Mouse (Mus musculus) hindbrain, embryonic 11.5 days (tissue): ENCODE data around the gene Urb2. TPM values are rescaled to one million over a fixed set of nuclear protein-coding genes. Genes with fewer than 3 reads are reported as not detected.
A peak's percentile ranks its signal among the peaks of the same experiment; 100 is the strongest.

Experiments used
- ATAC-seq: fragments of 200-750 bp; cut with Nextera tagmentation; 2 replicates; pipeline ENCODE4 v1.8.0; 2017; ENCODE audit warnings: mild to moderate bottlenecking, moderate TSS enrichment, moderate library complexity; ENCODE audit not compliant: low FRiP score
- DNase-seq: peaks from one replicate; pipeline ENCODE4 v3.0.0-alpha.2; 2015; ENCODE audit warnings: low spot score
- H3K27ac ChIP-seq: fragments of 300-500 bp; sonication (generic); 2 replicates; pipeline ENCODE4 v1.5.1; 2014; ENCODE audit warnings: mild to moderate bottlenecking, low read depth, low read length
- H3K27me3 ChIP-seq: fragments of 300-500 bp; sonication (generic); 2 replicates; pipeline ENCODE4 v1.6.1; 2014; ENCODE audit warnings: mild to moderate bottlenecking, low read length, moderate library complexity, mixed read lengths; ENCODE audit not compliant: control insufficient read depth, insufficient read depth
- H3K36me3 ChIP-seq: fragments of 300-500 bp; sonication (generic); 2 replicates; pipeline ENCODE4 v1.6.1; 2014; ENCODE audit warnings: mild to moderate bottlenecking, low read length, moderate library complexity, mixed read lengths; ENCODE audit not compliant: control insufficient read depth, insufficient read depth
- H3K4me1 ChIP-seq: fragments of 300-500 bp; sonication (generic); replicated peaks from 2 replicates; pipeline ENCODE4 v1.6.1; 2014; ENCODE audit warnings: low read length, mixed read lengths; ENCODE audit not compliant: control insufficient read depth, insufficient read depth
- H3K4me2 ChIP-seq: fragments of 300-500 bp; sonication (generic); replicated peaks from 2 replicates; pipeline ENCODE4 v1.6.1; 2014; ENCODE audit warnings: mild to moderate bottlenecking, low read depth, low read length
- H3K4me3 ChIP-seq: fragments of 300-500 bp; sonication (generic); 2 replicates; pipeline ENCODE4 v1.5.1; 2014; ENCODE audit warnings: low read depth, low read length
- H3K9ac ChIP-seq: fragments of 300-500 bp; sonication (generic); 2 replicates; pipeline ENCODE4 v1.6.1; 2014; ENCODE audit warnings: low read depth, low read length
- H3K9me3 ChIP-seq: fragments of 300-500 bp; sonication (generic); 2 replicates; pipeline ENCODE4 v1.6.1; 2016; ENCODE audit warnings: low read length; ENCODE audit not compliant: control insufficient read depth
- WGBS: fragments of 180-500 bp; shearing (Covaris S2); extraction: QIAGEN DNeasy Blood & Tissue Kit; methylation state at CpG from one replicate; pipeline ENCODE4 v1.1.7; 2014; 5-methylcytosine and 5-hydroxymethylcytosine counted together
- polyA plus RNA-seq: library from polyadenylated mRNA; unstranded; fragments of >200 nt; fragmentation: Nextera tagmentation; extraction: Ambion mirVana; gene quantifications from 2 replicates; pipeline ENCODE4 v1.2.1, GENCODE M21; 2014

The Urb2 gene
- polyA plus RNA-seq, 1 experiment from 2014 or later, result 7.6 TPM

DNA sequence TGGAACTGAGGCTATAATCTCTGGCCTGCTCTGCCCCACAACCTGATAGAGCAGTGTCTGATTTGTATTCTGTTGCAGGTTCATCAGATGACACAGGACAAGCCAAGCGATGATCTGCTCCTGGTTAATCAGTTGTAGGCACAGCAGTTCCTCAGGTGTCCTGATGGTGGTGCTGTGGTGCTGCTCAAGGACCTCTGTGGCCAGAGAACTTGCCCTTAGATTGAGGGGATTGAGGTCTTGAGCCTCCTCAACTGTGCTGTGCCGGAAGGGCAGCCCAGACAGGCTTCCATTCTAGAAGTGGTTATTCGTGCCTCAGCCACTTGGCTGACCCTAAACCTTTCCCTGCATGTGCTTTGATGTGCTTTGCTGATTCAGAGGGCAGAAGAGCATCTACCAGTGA, 30.8 kb downstream of the Urb2 start:
- no peaks in the 10 kb centered on the region for H3K9me3 ChIP-seq
- no peaks in the 10 kb centered on the region for H3K36me3 ChIP-seq
- 15% methylated on average over 3 of the region's 3 CpGs for WGBS
- no peaks in the 10 kb centered on the region for H3K27me3 ChIP-seq
- ATAC-seq, result no peak
- no peaks in the 10 kb centered on the region for H3K4me1 ChIP-seq
- DNase-seq, result peak; percentile 83
- H3K9ac ChIP-seq, result no peak overlapping the region
- no peak overlapping the region for H3K27ac ChIP-seq
- no peak overlapping the region for H3K4me2 ChIP-seq
- H3K4me3 ChIP-seq, result no peak overlapping the region

DNA sequence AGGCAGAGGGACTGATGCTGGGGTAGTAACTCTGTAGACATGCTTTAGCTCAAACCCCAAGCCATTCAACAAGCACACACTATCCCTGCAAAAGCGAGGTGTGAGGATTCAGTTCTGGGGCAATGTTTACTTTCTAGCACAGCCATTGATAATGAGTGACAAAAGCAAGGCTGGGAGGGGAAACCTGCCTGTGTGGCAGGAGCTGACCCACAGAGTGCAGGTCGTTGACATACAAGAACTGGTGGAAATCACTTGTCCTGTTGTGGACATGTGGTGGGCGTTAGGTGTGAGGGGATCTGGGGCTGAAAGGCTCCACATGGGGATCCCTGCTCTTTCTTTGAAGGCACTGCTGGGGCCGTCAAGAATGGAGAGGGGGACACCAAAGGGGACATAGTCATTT, 31.3 kb downstream of the Urb2 start:
- Histone ChIP-seq H3K9ac (no peak overlapping the region), H3K36me3 (no peaks in the 10 kb centered on the region), H3K9me3 (no peaks in the 10 kb centered on the region), H3K4me2 (no peak overlapping the region), H3K4me3 (no peak overlapping the region), H3K4me1 (no peaks in the 10 kb centered on the region), H3K27ac (no peak overlapping the region), H3K27me3 (no peaks in the 10 kb centered on the region)
- WGBS, result 64% methylated on average over 4 of the region's 4 CpGs
- ATAC-seq, result no peak
- no peak for DNase-seq

DNA sequence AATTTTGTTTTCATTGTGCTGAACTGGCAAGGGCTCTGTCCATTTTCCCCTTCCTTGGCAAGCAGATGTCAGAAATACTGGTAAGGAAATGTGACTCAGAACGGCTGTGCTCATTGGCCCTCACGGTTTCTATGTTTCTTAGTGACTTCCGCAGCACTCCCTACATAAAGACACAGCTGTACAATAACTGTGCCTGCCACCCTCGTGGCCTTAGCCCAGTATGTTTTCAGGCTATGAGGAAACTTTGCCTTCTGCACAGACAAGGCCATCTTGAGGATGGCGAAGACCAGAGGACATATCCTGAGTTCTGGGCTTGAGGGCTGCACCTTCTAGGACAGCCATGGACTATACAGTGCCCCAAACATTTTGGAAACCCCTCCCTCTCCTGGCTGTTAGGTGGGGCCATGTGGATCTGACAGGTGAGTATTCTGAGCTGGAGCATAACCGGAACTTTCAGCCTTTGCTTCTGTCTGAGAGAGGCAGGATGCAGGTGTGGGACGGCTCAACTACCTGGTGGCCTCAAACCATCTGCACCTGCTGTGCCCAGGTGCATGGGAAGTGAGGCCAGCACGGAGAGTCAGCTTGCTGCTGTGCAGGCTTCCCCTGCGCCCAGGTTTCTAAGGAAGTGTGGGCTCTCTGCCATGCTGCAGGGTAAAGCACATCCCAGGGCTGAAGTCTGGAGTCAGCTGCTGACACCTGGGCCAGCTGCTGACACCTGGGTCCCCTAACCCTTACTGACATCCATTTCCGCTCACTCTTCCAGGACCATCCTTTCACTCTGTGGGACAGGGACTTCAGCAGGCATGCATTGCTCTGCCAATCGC, 35.7 kb downstream of the Urb2 start:
- H3K36me3 ChIP-seq, result no peaks in the 10 kb centered on the region
- no peak overlapping the region for H3K4me3 ChIP-seq
- no peak overlapping the region for H3K27ac ChIP-seq
- ATAC-seq (no peak), DNase-seq (no peak)
- H3K9me3 ChIP-seq, result no peaks in the 10 kb centered on the region
- H3K4me2 ChIP-seq, result no peak overlapping the region
- 86% methylated on average over 11 of the region's 11 CpGs for WGBS
- no peaks in the 10 kb centered on the region for H3K4me1 ChIP-seq
- no peak overlapping the region for H3K9ac ChIP-seq
- no peaks in the 10 kb centered on the region for H3K27me3 ChIP-seq

DNA sequence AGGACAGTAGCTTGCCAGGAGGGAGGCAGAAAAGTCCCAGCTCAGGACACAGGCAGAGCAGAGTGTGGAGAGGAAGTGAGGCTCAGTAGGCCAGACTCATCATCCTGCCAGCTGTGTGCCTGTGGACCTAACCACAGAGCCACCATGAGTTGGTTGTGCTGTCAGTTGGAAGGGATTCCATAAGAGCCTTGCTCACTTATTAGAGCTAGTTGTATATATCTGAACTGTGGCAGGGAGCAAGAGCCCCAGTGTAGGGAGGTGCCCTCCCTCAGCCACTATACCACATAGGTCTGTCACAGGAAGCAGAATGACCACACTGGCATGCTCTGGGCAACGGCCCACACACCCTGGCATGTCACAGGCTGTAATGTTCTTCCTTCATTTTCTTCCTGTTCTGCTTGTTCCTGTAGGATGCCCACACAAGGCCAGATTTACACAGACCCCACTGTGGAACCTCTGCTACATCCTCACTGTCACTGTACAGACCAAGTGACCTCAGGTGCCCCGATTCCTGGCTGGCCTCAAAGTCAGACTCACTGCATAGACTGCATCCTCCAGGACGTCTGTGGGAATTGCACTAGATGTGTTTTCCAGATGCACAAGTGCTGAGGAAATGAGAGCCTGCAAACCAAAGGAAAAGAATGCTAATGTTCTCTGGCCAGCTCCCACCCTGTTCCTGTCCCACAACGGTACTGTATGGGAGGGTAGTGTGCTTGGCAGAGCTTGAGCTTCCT, 45.2 kb downstream of the Urb2 start:
- Histone ChIP-seq H3K27me3 (no peaks in the 10 kb centered on the region), H3K9me3 (no peaks in the 10 kb centered on the region), H3K4me2 (no peak overlapping the region), H3K9ac (no peak overlapping the region), H3K4me1 (no peaks in the 10 kb centered on the region; the same call in 1 of the 2 replicates), H3K36me3 (no peaks in the 10 kb centered on the region), H3K4me3 (no peak overlapping the region), H3K27ac (no peak overlapping the region)
- no peak for ATAC-seq
- 72% methylated on average over 4 of the region's 4 CpGs for WGBS
- no peak for DNase-seq

DNA sequence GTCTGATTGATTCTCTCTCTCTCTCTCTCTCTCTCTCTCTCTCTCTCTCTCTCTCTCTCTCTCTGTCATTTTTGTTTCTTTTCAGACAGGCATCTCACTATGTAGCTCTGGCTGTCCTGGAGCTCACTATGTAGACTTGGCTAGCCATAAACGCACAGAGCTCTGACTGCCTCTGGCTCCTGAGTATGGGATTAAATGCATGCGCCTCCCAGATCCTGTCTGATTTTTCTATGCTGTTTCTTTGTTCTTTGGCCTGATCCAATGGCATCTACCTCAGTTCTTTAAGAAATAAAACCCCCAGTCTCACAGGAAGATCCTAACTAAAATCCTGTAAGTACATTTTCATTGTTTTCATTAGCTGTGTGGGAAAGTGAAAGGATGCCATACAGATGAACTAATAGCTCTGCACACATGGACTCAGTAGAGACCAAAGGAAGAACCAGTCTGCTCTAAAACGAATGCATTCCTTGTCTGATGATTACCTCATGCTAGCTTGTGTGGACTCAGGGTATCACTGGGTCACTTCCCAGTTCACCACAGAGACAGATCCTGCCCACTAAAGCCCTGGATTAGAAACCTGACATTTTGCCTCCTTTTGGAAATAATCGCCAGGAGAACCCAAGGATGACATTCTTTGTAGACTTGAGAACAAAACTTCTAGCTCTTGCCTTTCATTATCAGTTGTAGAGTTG, 45.9 kb downstream of the Urb2 start:
- Histone ChIP-seq H3K9ac (no peak overlapping the region), H3K27me3 (no peaks in the 10 kb centered on the region), H3K9me3 (no peaks in the 10 kb centered on the region), H3K4me1 (no peaks in the 10 kb centered on the region; the same call in 1 of the 2 replicates), H3K4me2 (no peak overlapping the region), H3K36me3 (no peaks in the 10 kb centered on the region), H3K27ac (no peak overlapping the region), H3K4me3 (no peak overlapping the region)
- WGBS, result 80% methylated on average over 4 of the region's 4 CpGs
- no peak for ATAC-seq
- DNase-seq, result no peak

DNA sequence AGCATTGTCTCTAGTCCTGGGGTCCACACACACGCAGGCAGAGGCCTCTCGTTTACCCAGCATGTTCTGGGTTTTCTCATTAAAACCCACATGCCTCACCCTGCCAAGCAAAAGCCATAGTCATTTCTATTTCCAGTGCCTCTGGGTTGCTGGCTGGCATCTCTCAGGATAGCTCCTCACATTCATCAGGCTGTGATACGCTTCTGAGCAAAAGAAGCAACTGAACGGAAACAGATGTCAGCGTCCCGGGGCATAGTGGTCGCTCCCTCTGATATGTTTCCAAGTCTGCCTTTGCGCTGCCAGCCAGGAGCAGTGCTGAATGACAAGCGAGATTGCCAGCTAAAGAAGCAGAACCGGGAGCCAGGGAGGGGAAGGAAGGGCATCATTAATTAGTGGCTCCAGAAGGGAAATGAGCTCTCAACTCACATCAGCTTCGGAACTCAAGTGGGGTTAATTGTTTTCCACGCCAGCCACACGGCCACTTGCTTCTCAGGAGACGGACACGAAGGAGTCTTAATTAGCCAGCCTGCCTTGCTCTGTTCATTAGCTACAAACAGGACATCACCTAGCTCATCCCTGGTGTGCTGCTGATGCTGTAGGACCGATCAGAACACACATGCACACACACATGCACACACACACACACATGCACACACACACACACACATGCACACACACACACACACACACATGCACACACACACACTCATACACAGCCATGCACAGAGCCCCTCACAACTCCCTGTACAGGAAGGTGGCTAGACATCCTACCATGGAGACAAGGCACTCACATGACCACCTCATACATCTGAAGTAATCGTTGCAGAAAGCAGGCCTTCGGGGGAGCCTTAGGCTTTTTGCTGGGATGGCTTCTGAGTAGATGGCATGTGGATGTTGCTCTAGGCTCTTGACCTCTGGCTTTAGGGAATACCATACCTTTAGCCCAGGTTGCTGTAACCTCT, 49.3 kb downstream of the Urb2 start:
- 49% methylated on average over 18 of the region's 18 CpGs for WGBS
- ATAC-seq, result no peak
- peak overlapping the region; percentile 17; the same call in 1 of the 2 replicates for H3K27ac ChIP-seq

DNA sequence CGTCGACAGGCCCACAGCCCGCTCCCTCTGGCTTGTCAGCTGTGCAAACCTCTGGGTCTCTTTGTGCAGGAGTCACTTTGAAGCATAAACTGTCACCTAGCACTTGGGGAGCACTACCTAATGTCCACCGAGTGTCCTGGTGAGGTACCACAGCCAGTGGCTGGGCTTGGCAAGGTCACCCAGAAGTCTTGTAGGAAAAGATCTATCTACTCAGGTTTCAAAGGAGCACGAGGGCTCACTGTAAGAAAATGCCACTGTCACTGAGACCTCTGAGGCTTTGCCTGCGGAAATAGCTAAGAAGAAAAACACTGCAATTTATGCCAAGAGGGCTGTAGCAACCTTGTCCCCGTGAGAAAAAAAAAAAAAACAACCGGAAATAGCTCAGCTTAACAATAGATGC, 54.7 kb downstream of the Urb2 start:
- Histone ChIP-seq H3K4me1 (no peaks in the 10 kb centered on the region), H3K9me3 (no peaks in the 10 kb centered on the region), H3K27ac (no peak overlapping the region), H3K4me2 (no peak overlapping the region), H3K4me3 (no peak overlapping the region), H3K27me3 (no peaks in the 10 kb centered on the region), H3K36me3 (no peaks in the 10 kb centered on the region), H3K9ac (no peak overlapping the region)
- DNase-seq (no peak), ATAC-seq (no peak)
- WGBS, result 67% methylated on average over 8 of the region's 8 CpGs

More for the DNA sequence above, 49.3 kb downstream of the Urb2 start:
- Histone ChIP-seq H3K9me3 (no peaks in the 10 kb centered on the region), H3K4me3 (no peak overlapping the region), H3K9ac (0 out of 2 replicates have a peak overlapping the region, but pooled peaks have one; percentile 23), H3K36me3 (no peaks in the 10 kb centered on the region), H3K4me1 (no peaks in the 10 kb centered on the region; the same call in 1 of the 2 replicates), H3K27me3 (no peaks in the 10 kb centered on the region), H3K4me2 (no peak overlapping the region)
- DNase-seq, result peak; percentile 24

DNA sequence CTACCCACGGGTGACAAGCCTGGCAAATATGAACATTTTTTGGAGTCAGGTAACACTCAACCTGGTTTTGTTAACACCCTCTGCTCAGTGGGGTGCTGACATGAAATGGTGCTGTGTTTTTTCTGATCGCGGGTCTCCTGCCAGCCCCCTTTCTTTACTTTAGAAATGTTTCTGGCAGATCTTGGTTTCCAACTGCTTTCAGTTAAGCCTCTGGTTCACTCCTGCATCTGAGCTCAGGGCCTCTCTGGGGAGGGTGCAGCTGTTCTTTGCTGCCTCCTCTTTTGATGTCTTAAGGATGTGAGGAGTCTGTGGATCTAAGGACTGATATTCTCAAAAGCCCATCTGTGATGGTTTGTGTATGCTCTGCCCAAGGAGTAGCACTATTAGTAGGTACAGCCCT, 55.1 kb downstream of the Urb2 start:
- no peak overlapping the region for H3K4me3 ChIP-seq
- WGBS, result 55% methylated on average over 3 of the region's 3 CpGs
- no peak overlapping the region for H3K4me2 ChIP-seq
- no peak overlapping the region for H3K9ac ChIP-seq
- no peaks in the 10 kb centered on the region for H3K9me3 ChIP-seq
- H3K4me1 ChIP-seq, result no peaks in the 10 kb centered on the region
- no peaks in the 10 kb centered on the region for H3K27me3 ChIP-seq
- ATAC-seq, result no peak
- H3K27ac ChIP-seq, result no peak overlapping the region
- H3K36me3 ChIP-seq, result no peaks in the 10 kb centered on the region
- no peak for DNase-seq
